Mouse (Mus musculus): ENCODE data around the gene Pir.

Pir gene

GRCm38 (mm10) chrX:164338591-164338990 lies 69.4 kb downstream of the Pir start:
- DNase-seq (ENCODE audit: low spot score in 2 of 2), result no peak

GRCm38 (mm10) chrX:164345359-164345938 lies 76.3 kb downstream of the Pir start:
- DNase-seq (ENCODE audit: low spot score in 2 of 2), result no peak

- DNase-seq (ENCODE audit: low spot score in 2 of 2), result no peak
Observed at GRCm38 (mm10) chrX:164348937-164349336, 79.8 kb downstream of the Pir start.

GRCm38 (mm10) chrX:164365153-164365865 lies 96.1 kb downstream of the Pir start:
- no peak for DNase-seq (ENCODE audit: low spot score in 2 of 2)

DNA sequence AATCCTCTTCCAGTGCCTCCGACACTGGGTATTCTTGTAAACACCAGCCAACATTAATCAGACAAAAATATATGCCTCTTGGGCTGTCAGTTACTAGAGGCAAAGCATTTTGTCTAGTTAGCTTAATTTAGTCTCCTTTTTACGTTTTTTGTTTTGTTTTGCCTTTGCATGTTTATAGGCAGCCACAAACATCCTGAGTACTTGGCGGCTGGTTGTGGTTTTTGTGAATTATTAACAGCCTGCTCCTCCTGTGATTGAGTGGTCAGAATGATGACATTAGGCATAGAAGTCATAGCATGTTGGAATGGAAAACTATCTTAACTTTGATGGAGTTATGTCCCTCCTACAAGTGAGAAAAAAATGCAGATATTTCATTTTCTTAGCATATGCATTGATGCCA lies 101.4 kb downstream of the Pir start:
- no peak for DNase-seq (ENCODE audit: low spot score in 2 of 2)

DNA sequence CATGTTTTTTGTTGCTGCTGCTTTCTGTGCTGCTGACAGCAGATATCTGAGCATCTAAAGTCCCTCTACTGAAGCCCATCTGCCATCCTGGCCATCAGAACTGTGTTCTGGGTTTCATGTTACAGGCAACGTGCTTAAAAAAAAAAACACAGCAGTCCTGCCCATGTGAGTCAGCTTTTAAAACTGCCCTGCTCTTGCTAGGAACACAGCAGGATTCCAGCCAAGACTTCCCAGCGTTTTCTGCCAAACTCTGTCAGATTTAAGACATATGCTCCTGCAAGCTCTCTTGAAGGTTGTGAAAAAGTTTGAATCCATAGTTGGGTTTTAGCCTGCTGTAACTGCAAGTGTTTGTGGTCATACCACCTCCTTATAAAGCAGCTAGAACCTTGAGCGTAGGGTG lies 103.9 kb downstream of the Pir start, which contains the start of gene Vegfd:
Gene Vegfd, plus strand, starts transcription at position 298 of the 400 bp plus-strand sequence.
- DNase-seq (ENCODE audit: low spot score in 2 of 2), result peak in 1 of 2 experiments; percentile 24

DNA sequence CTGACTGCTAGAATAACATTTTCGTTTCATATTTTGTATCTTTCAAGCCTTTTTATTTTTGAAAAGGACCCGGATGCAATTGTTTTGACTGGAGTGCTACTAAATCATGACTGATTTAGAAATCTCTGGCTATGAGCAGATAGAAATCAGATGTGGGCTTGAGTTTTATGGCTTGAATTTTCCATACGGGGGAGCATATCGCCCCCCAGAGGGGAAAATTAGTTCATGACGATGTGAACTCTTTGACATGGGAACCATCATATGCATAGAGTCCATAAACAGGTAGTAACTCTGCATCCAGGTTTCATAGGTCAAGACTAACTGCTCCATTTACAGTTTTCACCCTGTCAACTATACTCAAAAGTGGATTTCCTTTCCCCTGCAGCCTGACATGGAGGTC lies 105.4 kb downstream of the Pir start:
- no peak for DNase-seq (ENCODE audit: low spot score in 2 of 2)

DNA sequence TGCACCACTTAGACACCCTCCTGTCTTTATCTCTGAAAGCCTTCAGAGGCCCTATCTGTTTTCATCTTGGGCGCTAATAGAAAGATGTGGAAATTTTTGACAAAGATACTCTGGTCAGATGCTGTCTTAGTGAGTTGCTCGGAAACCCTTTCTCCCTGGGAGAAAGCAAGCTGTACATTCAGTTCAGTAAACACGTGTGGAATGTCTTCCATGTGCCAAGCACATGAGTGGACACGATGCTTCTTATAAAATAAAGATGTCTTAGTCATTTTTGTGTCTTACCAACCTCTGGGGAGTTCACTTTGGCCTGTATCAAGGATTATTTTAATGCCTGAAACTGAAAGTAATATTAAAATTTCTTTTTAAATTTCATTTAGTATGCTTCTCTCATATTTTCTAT lies 110.5 kb downstream of the Pir start:
- no peak for DNase-seq (ENCODE audit: low spot score in 2 of 2)

DNA sequence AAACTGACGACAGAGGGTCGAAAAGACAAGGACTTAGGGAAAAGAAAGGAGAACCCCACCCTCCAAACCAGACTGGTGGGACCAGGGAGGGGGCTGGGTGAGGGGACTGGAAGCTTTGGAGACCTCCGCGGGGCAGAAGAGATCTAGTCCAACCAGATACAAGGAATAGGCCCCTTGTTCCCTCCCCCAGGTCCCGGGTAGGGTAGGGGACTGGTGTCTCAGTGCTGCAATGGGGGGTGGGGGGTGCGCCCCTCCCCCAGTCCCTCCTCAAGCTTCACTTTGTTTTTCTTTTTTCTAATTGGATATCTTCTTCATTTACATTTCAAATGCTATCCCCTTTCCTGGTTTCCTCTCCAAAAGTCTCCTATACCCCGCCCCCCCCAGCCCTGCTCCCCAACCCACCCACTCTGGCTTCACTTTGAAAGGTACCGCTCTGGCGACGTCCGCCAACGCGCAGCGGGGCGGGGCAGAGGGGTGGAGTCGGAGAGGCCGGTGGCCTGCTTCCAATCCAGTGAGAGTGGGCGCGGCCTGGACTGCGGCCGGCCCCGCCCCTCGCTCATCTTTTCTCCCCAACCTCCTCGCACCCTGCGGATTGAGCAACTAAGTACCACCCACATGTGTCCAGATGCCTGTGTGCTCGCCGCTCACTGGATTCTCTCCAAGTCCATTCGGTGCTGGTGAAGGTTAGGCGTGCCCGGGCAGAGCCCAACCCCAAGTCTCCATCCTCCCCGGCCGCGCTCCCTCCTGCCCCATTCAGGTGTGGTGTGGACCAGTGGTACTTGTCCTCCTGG lies 112.6 kb downstream of the Pir start:
- DNase-seq (ENCODE audit: low spot score in 2 of 2), result peak; percentile 77 to 78

- no peak for DNase-seq (ENCODE audit: low spot score in 2 of 2)
Observed at GRCm38 (mm10) chrX:164394091-164394490, 124.9 kb downstream of the Pir start.

DNA sequence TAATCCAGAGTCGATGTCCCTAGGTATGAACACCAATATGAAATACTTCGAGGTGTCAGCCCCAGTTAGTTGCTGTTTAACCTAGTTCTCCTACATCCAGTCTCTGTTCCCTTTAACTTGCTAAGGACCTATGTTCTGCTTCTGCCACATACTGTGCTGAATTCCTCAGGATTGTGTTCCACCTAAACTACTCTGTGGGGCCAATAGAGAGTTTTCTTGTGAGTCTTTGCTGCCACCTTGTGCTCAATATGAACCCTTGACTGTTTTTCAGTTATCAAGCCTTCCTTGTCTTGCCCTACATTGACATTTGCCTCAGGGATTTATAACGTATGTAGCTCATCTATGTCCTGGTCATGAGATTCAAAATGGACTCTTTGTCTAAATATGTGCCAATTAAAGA lies 129.3 kb downstream of the Pir start:
- no peak for DNase-seq (ENCODE audit: low spot score in 2 of 2)

DNA sequence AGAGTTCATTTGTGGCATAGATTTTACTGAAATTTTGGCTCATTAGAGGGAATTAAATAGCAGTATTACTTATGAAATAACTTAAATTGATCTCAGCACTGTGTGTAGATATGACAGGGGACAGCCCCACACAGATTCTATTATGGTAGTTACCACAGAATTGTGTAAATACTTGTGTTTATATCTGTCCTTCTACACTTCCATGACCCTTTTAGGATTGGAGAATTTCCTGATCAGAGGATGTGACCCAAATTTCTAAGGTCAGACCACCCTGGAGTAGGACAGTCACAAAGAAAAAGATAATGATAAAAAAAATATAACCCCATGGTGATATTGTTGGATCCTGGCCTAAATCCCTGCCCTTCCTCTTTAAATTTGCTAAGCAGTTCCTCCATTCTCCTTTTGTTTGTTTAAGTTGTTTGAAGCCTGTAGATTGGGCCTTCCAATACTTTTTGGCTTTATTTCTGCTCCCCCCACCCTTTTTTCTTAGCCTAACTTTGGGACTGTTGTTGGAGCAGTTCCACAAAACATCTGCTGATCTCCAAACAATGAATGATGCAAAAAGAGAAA lies 136.0 kb downstream of the Pir start:
- DNase-seq (ENCODE audit: low spot score in 2 of 2), result no peak

- no peak for DNase-seq (ENCODE audit: low spot score in 2 of 2)
Observed at GRCm38 (mm10) chrX:164406133-164407022, 137.2 kb downstream of the Pir start.

GRCm38 (mm10) chrX:164408301-164408927 lies 139.2 kb downstream of the Pir start:
- DNase-seq (ENCODE audit: low spot score in 2 of 2), result no peak

DNA sequence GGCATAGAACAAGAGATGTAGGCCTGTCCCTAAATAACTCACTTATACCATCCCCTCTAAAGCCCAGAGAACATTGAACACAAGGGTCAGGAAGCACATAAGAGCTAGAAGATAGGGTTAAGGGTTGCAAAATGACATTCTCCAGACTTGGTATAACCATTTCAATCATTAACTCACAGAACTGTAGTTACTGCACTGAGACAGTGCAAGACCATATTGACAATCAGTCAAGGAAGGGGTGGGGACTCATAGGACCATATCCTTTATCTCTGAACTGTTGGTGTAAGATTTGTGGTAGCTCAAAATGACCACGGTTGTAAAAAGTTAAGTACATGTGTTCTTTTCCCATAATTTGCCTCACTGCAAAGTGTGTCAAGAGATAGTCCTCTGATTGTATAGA lies 141.4 kb downstream of the Pir start:
- DNase-seq (ENCODE audit: low spot score in 2 of 2), result no peak

GRCm38 (mm10) chrX:164416803-164417202 lies 147.6 kb downstream of the Pir start:
- no peak for DNase-seq (ENCODE audit: low spot score in 2 of 2)

DNA sequence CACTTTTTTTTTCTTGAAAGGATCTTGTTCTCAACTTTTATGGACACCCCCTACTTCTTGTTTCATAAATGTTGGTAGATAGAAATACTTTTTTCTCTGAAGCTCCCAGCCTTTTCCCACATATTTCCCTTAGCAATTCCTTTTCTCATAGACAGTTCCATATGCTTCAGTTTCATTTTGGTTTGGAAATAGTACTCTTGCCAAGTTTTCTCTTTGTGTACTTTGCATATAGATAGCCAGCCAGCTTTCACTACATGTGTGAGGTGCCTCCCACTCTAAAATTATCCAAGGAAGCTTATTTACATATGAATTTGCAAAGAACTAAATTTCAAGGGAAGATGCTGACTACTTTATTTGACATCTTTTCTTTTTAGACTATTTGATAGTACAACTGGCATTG lies 148.8 kb downstream of the Pir start:
- DNase-seq (ENCODE audit: low spot score in 2 of 2), result no peak

- DNase-seq (ENCODE audit: low spot score in 2 of 2), result peak; percentile 86 to 87
Observed at GRCm38 (mm10) chrX:164419471-164419939, 150.3 kb downstream of the Pir start, which contains the start of gene Piga. TSS of gene Piga (plus strand) at chrX:164419787.

- DNase-seq (ENCODE audit: low spot score in 2 of 2), result no peak
Observed at GRCm38 (mm10) chrX:164419955-164420354, 150.8 kb downstream of the Pir start.

GRCm38 (mm10) chrX:164420518-164420917 lies 151.3 kb downstream of the Pir start:
- no peak for DNase-seq (ENCODE audit: low spot score in 2 of 2)
